Mouse (Mus musculus): ENCODE measurements around the gene Emp2. TPM values are rescaled to one million over a fixed set of nuclear protein-coding genes. Genes with fewer than 3 reads are reported as not detected.

Emp2 gene
- polyA plus RNA-seq, 1 experiment: 1,000 TPM

DNA sequence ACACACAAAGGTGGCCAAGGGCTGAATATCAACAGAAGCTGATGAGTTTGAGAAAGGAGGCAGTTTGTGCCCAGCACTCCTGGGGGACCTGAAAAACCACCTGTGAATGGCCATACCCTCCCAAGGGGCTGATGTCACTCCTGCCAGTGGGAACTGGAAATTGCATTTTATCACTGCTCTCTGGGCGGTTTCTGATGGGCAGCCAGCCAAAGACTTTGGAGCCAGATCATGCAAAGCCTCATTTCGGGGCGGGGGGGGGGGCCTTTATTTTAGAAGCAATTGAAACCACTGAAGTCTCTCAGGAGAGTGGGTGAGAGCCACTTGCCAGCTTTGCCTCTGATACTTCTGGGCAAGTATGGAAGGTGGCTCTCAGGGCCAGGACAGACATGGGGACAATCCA is 7.7 kb downstream of the Emp2 start:
- Histone ChIP-seq H3K4me1 (ENCODE audit: control insufficient read depth, insufficient read depth, low read length) (peaks cover 17% of the 10 kb centered on the region), H3K4me3 (replicated peaks; ENCODE audit: extremely low read depth, low read depth, low read length) (no peak overlapping the region)
- WGBS: 36% methylated on average over 3 of the region's 3 CpGs
- TF ChIP-seq POLR2A (IDR thresholded peaks at IDR 0.05; ENCODE audit: borderline replicate concordance, extremely low read depth, low read depth, low read length): no peak
- TF ChIP-seq CTCF (IDR thresholded peaks at IDR 0.05; ENCODE audit: insufficient read depth, low read length): no peak
- DNase-seq: peak; percentile 62

DNA sequence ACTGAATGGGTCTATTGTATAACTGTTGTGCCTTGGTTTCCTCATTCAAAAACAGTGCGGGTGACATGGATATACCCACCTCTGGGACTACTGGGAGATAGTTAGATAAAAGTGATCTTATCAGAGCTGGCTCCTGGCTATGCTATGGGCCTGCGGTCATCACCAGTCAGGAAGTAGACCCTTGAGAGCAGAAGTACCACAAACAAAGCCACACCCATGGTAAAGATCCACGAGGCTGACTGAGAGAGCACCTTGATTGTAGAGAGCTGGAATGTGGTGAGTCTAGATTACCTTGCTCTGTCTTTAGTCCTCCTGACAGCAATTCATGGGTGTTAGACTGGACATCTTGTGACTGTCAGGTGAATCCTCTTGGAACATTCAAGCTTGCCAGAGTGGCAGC is 12.4 kb downstream of the Emp2 start:
- TF ChIP-seq POLR2A (IDR thresholded peaks at IDR 0.05; ENCODE audit: borderline replicate concordance, extremely low read depth, low read depth, low read length): no peak
- no peak for TF ChIP-seq CTCF (IDR thresholded peaks at IDR 0.05; ENCODE audit: insufficient read depth, low read length)
- H3K4me3 ChIP-seq (replicated peaks; ENCODE audit: extremely low read depth, low read depth, low read length): no peak overlapping the region
- 40% methylated on average over 3 of the region's 3 CpGs for WGBS
- DNase-seq: no peak
- peaks cover 28% of the 10 kb centered on the region; the same call in 1 of the 2 replicates for H3K4me1 ChIP-seq (ENCODE audit: control insufficient read depth, insufficient read depth, low read length)

DNA sequence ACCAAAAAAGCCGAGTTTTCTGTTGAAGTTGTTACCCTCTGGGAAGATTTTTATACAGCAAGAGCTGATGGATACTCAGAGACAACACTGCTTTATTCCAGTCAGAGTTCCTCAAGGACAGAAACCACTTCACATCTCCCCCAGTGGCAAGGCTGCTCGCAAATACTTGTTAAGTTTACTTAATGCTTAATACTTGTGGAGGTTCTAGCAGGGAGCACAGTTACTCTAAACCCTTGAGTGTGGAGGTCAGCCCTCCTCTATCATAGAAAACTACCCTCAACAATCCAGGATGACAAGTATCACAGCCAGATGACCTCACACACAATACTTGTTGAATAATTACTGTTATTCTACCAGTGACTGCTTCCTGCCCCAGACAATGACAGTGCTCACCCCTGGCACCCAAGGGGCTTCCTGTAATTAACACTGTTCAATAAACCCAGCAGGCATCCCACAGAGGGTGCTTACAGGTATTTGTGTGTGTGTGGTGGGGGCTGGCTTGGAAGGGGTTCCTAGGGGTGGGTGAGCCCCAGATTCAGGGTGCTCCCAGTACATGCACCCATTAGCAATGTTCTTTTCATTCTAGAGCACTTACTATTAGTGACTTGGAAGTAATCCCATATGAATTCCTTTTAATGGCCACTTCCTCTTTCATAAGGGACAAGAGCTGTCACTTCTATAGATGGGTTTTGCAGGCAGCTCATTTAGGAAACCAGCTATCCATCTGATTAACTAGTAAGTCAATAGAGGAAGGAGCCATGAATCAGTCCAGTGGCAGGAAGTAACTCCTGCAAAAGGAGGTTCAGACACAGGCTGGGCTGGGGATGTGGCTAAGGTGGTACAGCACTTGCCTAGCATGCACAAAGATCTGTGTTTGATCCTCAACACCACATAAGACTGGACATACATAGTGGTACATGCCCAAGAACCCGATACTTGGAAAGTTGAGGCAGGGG is 13.3 kb downstream of the Emp2 start:
- TF ChIP-seq POLR2A (IDR thresholded peaks at IDR 0.05; ENCODE audit: borderline replicate concordance, extremely low read depth, low read depth, low read length) (no peak), CTCF (IDR thresholded peaks at IDR 0.05; ENCODE audit: insufficient read depth, low read length) (no peak)
- peaks cover 28% of the 10 kb centered on the region; the same call in 1 of the 2 replicates for H3K4me1 ChIP-seq (ENCODE audit: control insufficient read depth, insufficient read depth, low read length)
- DNase-seq: no peak
- H3K4me3 ChIP-seq (replicated peaks; ENCODE audit: extremely low read depth, low read depth, low read length): no peak overlapping the region
- WGBS: 52% methylated on average over 3 of the region's 3 CpGs

DNA sequence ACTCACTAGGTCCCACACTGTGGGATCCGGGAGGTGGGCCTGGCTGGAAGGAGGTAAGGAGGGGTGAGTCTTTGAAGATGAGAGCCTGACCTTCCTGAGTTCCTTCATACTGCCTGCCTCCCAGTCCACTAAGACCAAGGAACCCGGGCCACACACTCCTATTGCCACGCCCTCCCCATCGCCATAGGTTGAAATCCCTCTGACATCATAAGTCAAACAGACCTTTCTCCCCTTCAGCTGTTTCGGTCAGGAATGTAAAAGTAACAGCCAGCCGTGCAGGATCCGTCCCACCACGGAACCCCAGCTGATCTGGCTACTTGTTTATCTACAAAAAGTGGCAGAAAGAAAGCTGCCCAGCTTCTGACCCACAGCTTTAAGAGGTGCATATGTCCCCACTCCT is 14.1 kb downstream of the Emp2 start:
- WGBS: 39% methylated on average over 8 of the region's 8 CpGs
- no peak for TF ChIP-seq CTCF (IDR thresholded peaks at IDR 0.05; ENCODE audit: insufficient read depth, low read length)
- no peak for TF ChIP-seq POLR2A (IDR thresholded peaks at IDR 0.05; ENCODE audit: borderline replicate concordance, extremely low read depth, low read depth, low read length)
- H3K4me1 ChIP-seq (ENCODE audit: control insufficient read depth, insufficient read depth, low read length): peaks cover 28% of the 10 kb centered on the region; the same call in 1 of the 2 replicates
- H3K4me3 ChIP-seq (replicated peaks; ENCODE audit: extremely low read depth, low read depth, low read length): no peak overlapping the region
- peak; percentile 45 for DNase-seq

DNA sequence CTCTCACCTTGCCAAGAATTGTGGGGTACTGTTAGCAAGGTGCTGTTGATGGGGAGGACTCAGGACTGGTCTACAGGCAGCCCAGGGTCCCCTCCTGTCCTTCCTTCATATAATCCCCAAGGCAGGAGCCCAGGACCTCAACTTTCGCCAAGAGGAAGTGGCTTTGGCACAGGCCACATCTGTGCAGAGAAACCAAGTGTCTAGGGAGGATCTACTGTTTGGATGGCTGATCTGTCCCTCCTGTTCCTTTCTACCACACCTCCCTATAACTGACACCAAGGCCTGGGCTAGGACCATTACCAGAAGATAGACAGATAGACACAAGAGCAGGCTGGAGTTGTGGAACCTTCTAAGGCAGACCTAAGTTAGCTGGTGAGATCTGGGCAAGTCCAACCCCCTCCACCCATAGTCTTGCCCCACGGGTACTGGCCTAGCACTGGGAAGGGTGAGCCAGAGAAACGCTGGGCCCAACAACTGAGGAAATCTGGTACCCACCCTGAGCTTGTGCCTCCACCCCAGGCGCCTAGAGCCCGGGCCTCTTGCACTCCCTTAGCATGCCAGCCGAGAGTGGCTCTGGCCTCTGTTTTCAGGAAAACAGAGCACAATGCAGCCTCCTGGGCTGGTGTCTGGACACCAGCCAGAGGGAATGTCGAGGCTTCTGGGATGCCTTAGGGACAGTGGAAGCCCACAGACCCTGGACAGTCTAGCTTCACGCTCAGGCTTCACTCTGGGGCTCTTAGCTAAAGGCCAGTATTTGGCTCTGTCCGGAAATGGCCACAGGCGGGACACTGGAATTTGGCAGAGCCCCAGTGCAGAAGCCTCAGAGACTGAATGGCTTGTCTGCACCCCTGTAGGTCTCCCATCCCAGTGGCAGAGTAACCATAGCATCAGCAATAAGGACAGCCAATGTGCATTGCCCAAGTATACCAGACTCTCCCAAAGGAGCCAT is 15.8 kb downstream of the Emp2 start:
- peaks cover 20% of the 10 kb centered on the region; the same call in 1 of the 2 replicates for H3K4me1 ChIP-seq (ENCODE audit: control insufficient read depth, insufficient read depth, low read length)
- WGBS: 44% methylated on average over 10 of the region's 10 CpGs
- no peak for DNase-seq
- no peak overlapping the region for H3K4me3 ChIP-seq (replicated peaks; ENCODE audit: extremely low read depth, low read depth, low read length)
- TF ChIP-seq CTCF (IDR thresholded peaks at IDR 0.05; ENCODE audit: insufficient read depth, low read length): no peak
- TF ChIP-seq POLR2A (IDR thresholded peaks at IDR 0.05; ENCODE audit: borderline replicate concordance, extremely low read depth, low read depth, low read length): no peak

DNA sequence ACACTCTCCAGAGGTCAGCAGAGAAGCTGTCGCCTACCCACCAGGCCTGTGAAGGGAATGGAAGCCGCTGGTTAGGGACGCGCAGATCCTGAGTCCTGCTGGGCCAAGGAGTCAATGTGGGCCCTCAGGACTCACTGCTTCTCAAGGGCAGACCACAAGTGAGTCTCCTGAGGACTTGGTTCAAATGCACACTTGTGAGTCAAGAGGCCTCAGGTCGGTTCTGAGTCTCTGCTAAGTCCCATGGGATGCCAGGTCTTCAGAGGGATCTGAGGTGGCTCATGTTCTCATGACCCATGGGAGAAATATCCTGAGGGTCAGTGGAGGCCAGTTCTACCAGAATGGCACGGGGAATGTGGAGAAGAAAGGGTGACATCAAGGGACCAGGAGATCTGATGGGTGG is 25.7 kb downstream of the Emp2 start:
- H3K4me3 ChIP-seq (replicated peaks; ENCODE audit: extremely low read depth, low read depth, low read length): no peak overlapping the region
- DNase-seq: no peak
- 74% methylated on average over 6 of the region's 6 CpGs for WGBS
- no peaks in the 10 kb centered on the region for H3K4me1 ChIP-seq (ENCODE audit: control insufficient read depth, insufficient read depth, low read length)
- TF ChIP-seq CTCF (IDR thresholded peaks at IDR 0.05; ENCODE audit: insufficient read depth, low read length) (no peak), POLR2A (IDR thresholded peaks at IDR 0.05; ENCODE audit: borderline replicate concordance, extremely low read depth, low read depth, low read length) (no peak)

DNA sequence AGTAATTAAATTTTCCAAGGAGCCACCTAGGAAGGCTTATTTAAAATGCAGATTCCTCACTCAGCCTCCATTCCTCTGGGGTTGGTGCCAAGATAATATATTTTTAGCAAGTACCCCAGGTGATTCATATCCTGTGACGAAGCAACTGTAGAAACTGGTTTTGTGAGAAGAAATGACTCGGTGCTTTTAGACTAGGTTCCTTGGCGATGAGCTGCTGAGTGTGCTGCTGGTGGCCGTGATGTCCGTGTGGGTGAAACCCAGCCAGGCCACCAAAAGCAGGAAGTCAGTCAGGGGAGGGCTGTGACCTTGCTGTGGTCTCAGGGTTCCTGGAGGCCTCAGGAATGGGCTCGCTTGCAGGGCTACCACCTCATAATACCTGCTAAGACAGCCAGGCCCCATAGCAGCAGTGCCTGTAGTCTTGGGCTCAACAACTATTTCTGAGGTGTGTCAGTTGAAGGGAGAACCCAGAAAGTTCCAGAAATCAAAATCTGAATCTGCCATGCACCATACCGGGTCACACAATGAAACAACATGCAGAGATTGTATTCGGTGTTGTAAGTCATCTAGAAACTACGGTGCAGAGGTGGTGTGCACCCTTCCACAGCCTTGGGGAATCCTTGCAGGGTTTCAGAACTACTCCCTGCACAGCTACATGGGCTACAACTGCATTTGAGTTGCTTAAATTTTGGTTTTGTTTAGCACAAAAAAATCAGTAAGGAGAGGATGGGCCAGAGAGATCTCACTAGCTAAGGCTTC is 27.1 kb downstream of the Emp2 start:
- DNase-seq: no peak
- Histone ChIP-seq H3K4me3 (replicated peaks; ENCODE audit: extremely low read depth, low read depth, low read length) (no peak overlapping the region), H3K4me1 (ENCODE audit: control insufficient read depth, insufficient read depth, low read length) (no peaks in the 10 kb centered on the region)
- TF ChIP-seq CTCF (IDR thresholded peaks at IDR 0.05; ENCODE audit: insufficient read depth, low read length) (no peak), POLR2A (IDR thresholded peaks at IDR 0.05; ENCODE audit: borderline replicate concordance, extremely low read depth, low read depth, low read length) (no peak)
- WGBS: 48% methylated on average over 9 of the region's 9 CpGs

DNA sequence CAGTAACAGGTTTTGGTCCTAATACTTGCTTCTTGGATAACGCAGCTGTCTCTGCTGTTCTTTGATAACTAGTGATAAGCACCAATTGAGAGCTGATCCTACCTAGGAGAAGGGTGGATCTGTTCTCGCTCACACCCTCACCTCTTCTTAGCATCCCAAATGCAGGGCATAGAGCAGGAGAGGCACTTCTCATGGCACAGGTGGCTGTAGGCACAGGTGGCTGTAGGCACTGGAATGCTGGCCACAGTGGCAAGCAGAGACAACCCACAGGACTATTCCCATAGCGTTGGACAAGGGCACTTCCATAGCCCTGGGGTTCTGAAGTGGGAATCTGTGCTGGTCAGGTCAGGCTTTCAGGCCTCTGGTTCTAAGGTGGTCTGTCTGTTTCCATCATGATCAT is 31.9 kb downstream of the Emp2 start:
- Histone ChIP-seq H3K4me3 (replicated peaks; ENCODE audit: extremely low read depth, low read depth, low read length) (no peak overlapping the region), H3K4me1 (ENCODE audit: control insufficient read depth, insufficient read depth, low read length) (no peaks in the 10 kb centered on the region)
- no peak for TF ChIP-seq CTCF (IDR thresholded peaks at IDR 0.05; ENCODE audit: insufficient read depth, low read length)
- no peak for TF ChIP-seq POLR2A (IDR thresholded peaks at IDR 0.05; ENCODE audit: borderline replicate concordance, extremely low read depth, low read depth, low read length)
- DNase-seq: no peak
- WGBS: 77% methylated on average over 3 of the region's 3 CpGs
